Mouse (Mus musculus) midbrain, embryonic 10.5 days (tissue): Measurements from ENCODE around the gene Ttc28. TPM values are rescaled to one million over a fixed set of nuclear protein-coding genes. Genes with fewer than 3 reads are reported as not detected.

ENCODE experiments used
- DNase-seq: peaks from one replicate; pipeline ENCODE4 v3.0.0-alpha.2; 2017; ENCODE audit warnings: low spot score
- H3K27ac ChIP-seq: fragments of 300-500 bp; sonication (generic); replicated peaks from 2 replicates; pipeline ENCODE4 v1.5.1; 2016; ENCODE audit warnings: mild to moderate bottlenecking
- H3K27me3 ChIP-seq: fragments of 300-500 bp; sonication (generic); 2 replicates; pipeline ENCODE4 v1.6.1; 2016; ENCODE audit warnings: low read depth, mild to moderate bottlenecking; ENCODE audit not compliant: poor library complexity, severe bottlenecking
- H3K36me3 ChIP-seq: fragments of 300-500 bp; sonication (generic); 2 replicates; pipeline ENCODE4 v1.6.1; 2016; ENCODE audit warnings: mild to moderate bottlenecking, moderate library complexity
- H3K4me1 ChIP-seq: fragments of 300-500 bp; sonication (generic); 2 replicates; pipeline ENCODE4 v1.6.1; 2016
- H3K4me3 ChIP-seq: fragments of 300-500 bp; sonication (generic); 2 replicates; pipeline ENCODE4 v1.5.1; 2016; ENCODE audit warnings: mild to moderate bottlenecking, moderate library complexity
- H3K9me3 ChIP-seq: fragments of 300-500 bp; sonication (generic); replicated peaks from 2 replicates; pipeline ENCODE4 v1.6.1; 2016; ENCODE audit warnings: mild to moderate bottlenecking
- WGBS: fragments of 180-500 bp; shearing (Covaris S2); methylation state at CpG from one replicate; pipeline ENCODE4 v1.1.7; 2016; 5-methylcytosine and 5-hydroxymethylcytosine counted together
- polyA plus RNA-seq: library from polyadenylated mRNA; unstranded; fragments of >200 nt; fragmentation: Nextera tagmentation; extraction: Ambion mirVana; gene quantifications from 2 replicates; pipeline ENCODE4 v1.2.1, GENCODE M21; 2016

The Ttc28 gene
- polyA plus RNA-seq, 1 experiment from 2014 or later: 9.4 TPM

DNA sequence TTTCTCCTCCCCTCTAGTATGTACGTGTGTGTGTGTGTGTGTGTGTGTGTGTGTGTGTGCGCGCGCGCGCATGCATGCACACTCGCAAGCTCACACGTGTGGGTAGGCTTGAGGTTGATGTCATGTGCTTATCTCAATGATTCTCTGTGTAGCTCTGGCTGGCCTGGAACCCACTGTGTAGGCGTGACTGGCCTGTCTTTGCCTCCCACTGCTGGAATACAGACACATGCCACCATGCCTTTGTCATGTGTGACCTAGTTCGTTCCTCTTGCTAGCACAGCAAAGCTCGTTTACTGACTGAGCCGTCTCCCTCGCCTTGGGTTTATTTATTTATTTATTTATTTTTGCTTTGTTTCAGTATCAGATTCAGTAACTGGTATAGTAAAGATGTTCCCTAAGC is 145.0 kb downstream of the Ttc28 start:
- DNase-seq: no peak
- Histone ChIP-seq H3K36me3 (no peaks in the 10 kb centered on the region), H3K9me3 (no peaks in the 10 kb centered on the region), H3K27ac (peak overlapping the region; percentile 24; the same call in 1 of the 2 replicates), H3K4me3 (no peak overlapping the region), H3K27me3 (no peaks in the 10 kb centered on the region), H3K4me1 (peaks cover 65% of the 10 kb centered on the region)
- WGBS: 86% methylated on average over 13 of the region's 13 CpGs

DNA sequence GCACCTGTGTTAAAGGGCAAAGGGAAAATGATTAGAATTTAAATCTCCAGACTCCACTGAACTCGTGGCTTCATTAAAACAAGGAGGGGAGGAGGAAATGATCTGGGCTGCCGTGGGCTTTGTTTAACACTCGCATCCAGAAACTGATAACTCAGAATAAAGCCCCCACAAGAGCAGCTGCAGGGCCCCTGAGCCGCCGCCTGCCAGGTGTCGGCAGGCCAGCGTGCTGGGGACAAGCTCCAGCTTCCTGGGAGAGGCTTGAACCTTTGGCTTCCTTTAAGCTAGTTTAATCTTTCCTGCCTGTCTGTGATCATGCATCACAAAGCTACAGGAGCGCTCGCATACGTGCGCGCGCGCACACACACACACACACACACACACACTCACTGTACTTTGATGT is 145.9 kb downstream of the Ttc28 start:
- peaks cover 69% of the 10 kb centered on the region for H3K4me1 ChIP-seq

DNA sequence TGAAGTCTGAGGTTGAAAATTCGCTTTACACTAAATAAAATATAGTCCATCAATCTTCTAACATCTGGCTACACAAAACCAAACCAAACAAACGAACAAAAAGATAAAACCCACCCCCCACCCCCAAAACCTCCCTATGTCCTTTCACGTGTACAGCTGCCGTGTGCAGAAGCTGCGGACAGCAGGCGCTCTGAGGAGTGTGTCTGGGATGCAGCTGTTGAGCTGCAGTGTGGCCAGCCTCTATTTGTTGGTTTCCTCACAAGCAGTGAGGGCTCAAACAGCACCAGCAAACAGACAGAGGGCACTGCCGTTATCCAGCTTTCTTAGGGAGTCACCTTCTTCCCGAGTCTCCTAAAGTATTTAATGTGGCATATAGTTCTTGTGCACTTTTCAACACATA is 146.6 kb downstream of the Ttc28 start:
- WGBS: 70% methylated on average over 8 of the region's 8 CpGs
- no peak overlapping the region for H3K4me3 ChIP-seq
- DNase-seq: no peak
- H3K27me3 ChIP-seq: no peaks in the 10 kb centered on the region
- peak overlapping the region; percentile 53; the same call in 1 of the 2 replicates for H3K27ac ChIP-seq
- no peaks in the 10 kb centered on the region for H3K9me3 ChIP-seq
- H3K36me3 ChIP-seq: no peaks in the 10 kb centered on the region
- H3K4me1 ChIP-seq: peaks cover 69% of the 10 kb centered on the region

More for the DNA sequence above, 145.9 kb downstream of the Ttc28 start:
- Histone ChIP-seq H3K27ac (peak overlapping the region; percentile 53; the same call in 1 of the 2 replicates), H3K4me3 (no peak overlapping the region), H3K9me3 (no peaks in the 10 kb centered on the region), H3K36me3 (no peaks in the 10 kb centered on the region), H3K27me3 (no peaks in the 10 kb centered on the region)
- 58% methylated on average over 14 of the region's 14 CpGs for WGBS
- peak; percentile 19 for DNase-seq

DNA sequence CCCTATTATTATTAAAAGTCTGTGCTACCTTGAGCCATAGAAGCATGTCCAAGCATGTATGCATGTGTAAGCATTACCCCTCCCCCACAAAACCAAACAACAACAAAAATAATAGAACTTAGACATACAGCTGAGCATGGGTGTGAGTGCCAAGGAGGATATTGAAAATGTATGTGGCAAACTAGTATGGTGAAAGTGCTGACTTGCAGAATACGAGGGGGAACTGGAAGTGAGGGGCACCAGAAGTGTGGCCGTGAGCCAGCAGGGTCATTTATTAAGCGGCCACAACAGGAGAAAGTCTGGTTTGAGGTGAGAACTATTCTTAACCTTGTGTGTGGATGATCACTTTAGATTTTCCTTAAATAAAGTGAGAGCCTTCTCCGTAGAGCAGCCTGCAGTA is 148.7 kb downstream of the Ttc28 start:
- no peak for DNase-seq
- Histone ChIP-seq H3K36me3 (peaks cover 2% of the 10 kb centered on the region; the same call in 1 of the 2 replicates), H3K27me3 (no peaks in the 10 kb centered on the region), H3K9me3 (no peaks in the 10 kb centered on the region), H3K4me1 (peaks cover 63% of the 10 kb centered on the region), H3K27ac (no peak overlapping the region), H3K4me3 (no peak overlapping the region)
- WGBS: 79% methylated on average over 4 of the region's 4 CpGs

DNA sequence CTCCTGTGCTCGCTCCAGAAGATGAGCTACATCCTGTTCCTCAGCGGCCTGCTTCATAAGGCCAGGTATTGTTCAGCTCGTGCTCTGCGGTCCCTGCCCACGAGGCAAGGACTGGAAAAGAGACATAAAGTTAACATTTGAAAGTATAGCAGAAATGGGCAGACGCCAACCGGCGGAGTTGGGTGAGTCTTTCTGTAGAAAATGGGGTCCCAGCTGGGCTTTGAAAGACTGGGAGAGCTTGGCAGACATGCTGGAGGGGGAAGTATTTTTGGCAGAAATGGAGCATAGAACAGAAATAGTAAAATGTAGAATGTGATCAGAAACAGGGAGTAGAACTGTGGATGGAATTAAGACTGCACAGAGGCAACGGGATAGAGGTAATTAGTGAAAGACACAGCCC is 149.3 kb downstream of the Ttc28 start:
- Histone ChIP-seq H3K36me3 (peaks cover 4% of the 10 kb centered on the region; the same call in 1 of the 2 replicates), H3K27ac (no peak overlapping the region), H3K4me3 (no peak overlapping the region), H3K27me3 (no peaks in the 10 kb centered on the region), H3K4me1 (peaks cover 57% of the 10 kb centered on the region), H3K9me3 (no peaks in the 10 kb centered on the region)
- DNase-seq: no peak
- 89% methylated on average over 9 of the region's 9 CpGs for WGBS

DNA sequence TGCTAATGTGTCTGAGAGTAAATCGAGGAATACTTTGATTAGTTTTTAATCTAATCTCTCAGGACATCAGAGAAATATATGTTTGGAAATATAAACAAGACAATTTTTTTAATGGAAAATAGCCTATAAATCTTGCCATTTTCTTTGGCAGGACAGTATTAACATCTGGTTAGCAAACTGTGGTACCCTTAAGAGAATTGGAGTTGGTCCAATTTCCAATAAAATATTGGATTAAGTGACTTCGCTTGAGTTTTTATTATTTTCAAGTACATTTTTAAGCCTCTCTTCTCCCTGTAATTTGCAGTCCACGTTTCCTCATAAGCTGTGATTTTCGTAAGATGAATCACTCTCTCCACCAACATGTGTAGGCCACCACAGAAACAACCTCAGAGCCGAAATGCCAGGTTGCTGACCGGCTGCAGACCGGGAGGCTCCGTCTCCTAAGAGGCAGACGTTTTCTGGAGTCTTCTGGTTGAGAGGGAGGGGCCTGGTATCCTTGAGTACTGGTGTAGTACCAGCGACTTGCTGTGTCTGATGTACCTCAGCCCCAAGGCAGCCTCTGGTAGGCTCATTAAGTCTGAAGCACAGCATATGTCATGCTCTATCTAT is 153.2 kb downstream of the Ttc28 start:
- H3K4me3 ChIP-seq: no peak overlapping the region
- H3K27ac ChIP-seq: no peak overlapping the region
- H3K27me3 ChIP-seq: no peaks in the 10 kb centered on the region
- H3K4me1 ChIP-seq: peaks cover 28% of the 10 kb centered on the region
- H3K9me3 ChIP-seq: peaks cover 4% of the 10 kb centered on the region; the same call in 1 of the 2 replicates
- DNase-seq: no peak
- peaks cover 9% of the 10 kb centered on the region; the same call in 1 of the 2 replicates for H3K36me3 ChIP-seq
- WGBS: 83% methylated on average over 10 of the region's 10 CpGs

DNA sequence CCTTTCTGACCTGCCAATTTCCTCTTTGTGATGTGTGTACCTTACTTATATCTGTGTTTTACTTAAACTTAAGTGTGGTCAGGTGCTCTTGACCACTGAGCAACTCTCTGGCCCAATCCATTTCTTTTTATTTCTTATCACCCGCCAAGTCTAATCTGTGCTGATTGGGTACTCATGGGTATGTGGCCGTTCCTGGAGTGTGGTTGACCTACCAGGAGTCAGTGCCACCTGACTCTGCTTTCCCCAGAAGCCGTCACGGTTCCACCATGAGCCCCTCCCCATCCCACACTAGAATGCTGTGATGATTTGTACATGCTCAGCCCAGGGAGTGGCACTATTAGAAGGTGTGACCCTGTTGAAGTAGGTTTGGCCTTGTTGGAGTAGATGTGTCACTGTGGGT is 153.9 kb downstream of the Ttc28 start:
- WGBS: 95% methylated on average over 4 of the region's 4 CpGs
- Histone ChIP-seq H3K27ac (no peak overlapping the region), H3K4me3 (no peak overlapping the region), H3K27me3 (no peaks in the 10 kb centered on the region), H3K4me1 (peaks cover 21% of the 10 kb centered on the region), H3K9me3 (peaks cover 4% of the 10 kb centered on the region; the same call in 1 of the 2 replicates), H3K36me3 (peaks cover 9% of the 10 kb centered on the region; the same call in 1 of the 2 replicates)
- no peak for DNase-seq

DNA sequence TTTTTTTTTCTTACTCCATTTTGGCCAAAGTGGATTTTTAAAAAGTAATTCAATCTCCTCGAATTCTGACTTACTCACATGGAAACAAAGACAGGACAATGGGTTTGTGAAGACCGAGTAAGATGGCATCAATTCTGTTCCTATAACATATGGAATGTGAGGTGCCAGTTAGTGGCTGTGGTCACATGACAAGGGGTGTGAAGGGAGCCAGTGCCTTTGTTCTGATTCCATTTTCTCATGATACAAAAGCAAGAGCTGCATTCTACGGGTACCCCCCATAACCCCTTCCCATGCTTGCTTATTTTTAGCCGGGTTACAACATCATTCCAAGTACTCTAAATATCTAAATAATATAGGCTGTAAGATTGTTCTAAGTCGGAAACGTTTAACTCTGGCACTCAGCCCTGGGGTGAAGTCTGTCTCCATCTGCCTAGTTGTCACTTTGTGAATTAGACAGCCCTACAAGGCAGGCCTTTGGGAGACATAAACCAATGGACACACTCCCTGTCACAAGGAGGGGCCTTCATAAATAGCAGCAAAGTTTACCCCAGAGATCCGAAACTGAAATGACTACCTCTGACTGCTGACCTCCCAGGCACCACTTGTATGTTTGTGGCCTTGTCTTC is 157.6 kb downstream of the Ttc28 start:
- H3K27ac ChIP-seq: no peak overlapping the region

DNA sequence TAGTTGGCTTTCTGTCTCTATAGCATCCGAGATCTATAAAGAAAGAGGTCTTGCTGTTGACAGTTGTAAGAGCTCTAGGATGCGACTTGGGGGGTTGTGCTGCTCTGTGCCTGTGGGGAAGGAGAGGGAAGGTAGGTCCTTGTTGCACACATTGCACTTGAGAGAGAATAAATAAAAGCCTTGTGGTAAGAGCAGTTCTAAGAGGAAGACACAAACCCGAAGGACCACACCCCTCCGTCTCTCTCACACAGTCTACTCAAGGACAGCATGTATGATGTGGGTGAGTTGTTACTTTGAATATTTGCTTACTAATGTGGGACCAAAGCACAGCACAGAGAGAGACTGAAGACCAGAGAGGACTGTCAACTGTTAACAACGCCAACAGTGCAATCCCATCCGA is 160.2 kb downstream of the Ttc28 start:
- no peaks in the 10 kb centered on the region; the same call in 1 of the 2 replicates for H3K27me3 ChIP-seq
- WGBS: 67% methylated on average over 6 of the region's 6 CpGs
- H3K9me3 ChIP-seq: no peaks in the 10 kb centered on the region
- no peak overlapping the region for H3K4me3 ChIP-seq
- peaks cover 41% of the 10 kb centered on the region for H3K4me1 ChIP-seq
- H3K27ac ChIP-seq: no peak overlapping the region
- H3K36me3 ChIP-seq: no peaks in the 10 kb centered on the region
- DNase-seq: no peak

More for the DNA sequence above, 157.6 kb downstream of the Ttc28 start:
- peaks cover 29% of the 10 kb centered on the region for H3K4me1 ChIP-seq
- no peak overlapping the region for H3K4me3 ChIP-seq
- WGBS: 88% methylated on average over 7 of the region's 7 CpGs
- no peaks in the 10 kb centered on the region; the same call in 1 of the 2 replicates for H3K27me3 ChIP-seq
- 0 out of 2 replicates have a peak, but pooled peaks cover 6% of the 10 kb centered on the region for H3K36me3 ChIP-seq
- DNase-seq: no peak
- H3K9me3 ChIP-seq: peaks cover 4% of the 10 kb centered on the region; the same call in 1 of the 2 replicates

DNA sequence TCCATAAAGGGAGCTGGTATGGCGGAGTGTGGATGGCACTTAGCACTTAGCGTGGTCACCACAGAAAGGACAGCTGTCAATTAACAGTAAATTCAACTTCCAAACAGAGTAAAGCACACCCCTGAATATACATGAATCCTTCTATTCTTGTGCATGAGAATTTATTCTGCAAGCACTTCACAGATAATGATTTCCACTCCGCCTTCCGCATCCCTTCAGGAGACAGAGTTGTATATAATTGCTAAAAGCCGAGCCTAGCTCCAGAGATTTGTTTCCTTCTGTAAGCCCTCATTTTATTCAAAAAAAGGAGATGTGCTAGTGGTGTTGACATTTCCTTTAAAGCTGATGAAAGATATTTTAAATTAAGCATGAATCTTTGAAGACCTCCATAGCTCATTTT is 162.3 kb downstream of the Ttc28 start:
- Histone ChIP-seq H3K9me3 (no peaks in the 10 kb centered on the region), H3K4me1 (peaks cover 57% of the 10 kb centered on the region), H3K36me3 (no peaks in the 10 kb centered on the region), H3K27me3 (peaks cover 4% of the 10 kb centered on the region; the same call in 1 of the 2 replicates), H3K4me3 (no peak overlapping the region), H3K27ac (no peak overlapping the region)
- 87% methylated on average over 5 of the region's 5 CpGs for whole genome bisulfite sequencing
- DNase-seq: no peak

DNA sequence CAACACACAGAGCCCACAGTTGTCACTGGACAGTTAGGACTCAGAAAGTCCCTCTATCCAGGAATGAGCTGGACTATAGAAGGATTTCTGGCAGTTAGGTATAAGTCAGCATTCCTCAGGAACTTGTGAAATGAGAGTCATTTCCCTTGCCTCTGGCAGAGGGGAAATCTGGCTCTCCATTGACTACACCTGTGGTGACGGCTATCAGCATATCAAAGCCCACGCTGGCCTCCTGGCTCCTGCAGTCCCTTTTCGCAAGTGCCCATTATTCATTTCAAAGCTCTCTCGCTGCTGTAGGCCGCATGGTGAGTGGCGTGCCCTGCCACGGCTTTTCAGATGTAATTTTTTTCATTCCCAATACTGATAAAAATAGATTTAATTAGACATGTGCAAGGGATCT is 164.6 kb downstream of the Ttc28 start:
- peaks cover 65% of the 10 kb centered on the region for H3K4me1 ChIP-seq
- H3K27me3 ChIP-seq: peaks cover 4% of the 10 kb centered on the region; the same call in 1 of the 2 replicates
- no peak overlapping the region for H3K27ac ChIP-seq
- DNase-seq: no peak
- H3K9me3 ChIP-seq: no peaks in the 10 kb centered on the region
- H3K36me3 ChIP-seq: no peaks in the 10 kb centered on the region
- WGBS: 22% methylated on average over 7 of the region's 7 CpGs
- H3K4me3 ChIP-seq: no peak overlapping the region

DNA sequence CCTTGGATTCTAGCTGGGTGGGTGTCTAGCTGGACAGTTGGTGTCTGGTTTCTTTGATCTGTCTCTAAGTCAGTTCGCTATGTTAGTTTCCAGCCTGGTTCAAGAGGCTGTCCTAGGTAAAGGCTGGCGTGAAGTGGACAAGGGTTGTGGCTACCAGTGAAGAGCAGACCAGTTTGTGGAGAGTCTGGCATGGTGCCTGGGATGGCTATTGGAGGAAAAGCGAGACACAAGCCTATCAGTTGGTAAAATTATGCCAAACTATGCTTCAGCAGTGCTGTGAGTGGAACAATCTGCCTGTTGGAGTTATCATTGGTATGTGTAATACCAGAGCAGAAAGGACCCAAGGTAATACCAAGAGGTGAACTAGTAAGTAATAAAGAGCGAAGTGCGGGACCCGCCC is 166.8 kb downstream of the Ttc28 start:
- Histone ChIP-seq H3K36me3 (no peaks in the 10 kb centered on the region), H3K4me3 (no peak overlapping the region), H3K27me3 (peaks cover 4% of the 10 kb centered on the region; the same call in 1 of the 2 replicates), H3K27ac (no peak overlapping the region), H3K9me3 (no peaks in the 10 kb centered on the region), H3K4me1 (peaks cover 59% of the 10 kb centered on the region)
- DNase-seq: no peak
- 90% methylated on average over 6 of the region's 6 CpGs for WGBS

DNA sequence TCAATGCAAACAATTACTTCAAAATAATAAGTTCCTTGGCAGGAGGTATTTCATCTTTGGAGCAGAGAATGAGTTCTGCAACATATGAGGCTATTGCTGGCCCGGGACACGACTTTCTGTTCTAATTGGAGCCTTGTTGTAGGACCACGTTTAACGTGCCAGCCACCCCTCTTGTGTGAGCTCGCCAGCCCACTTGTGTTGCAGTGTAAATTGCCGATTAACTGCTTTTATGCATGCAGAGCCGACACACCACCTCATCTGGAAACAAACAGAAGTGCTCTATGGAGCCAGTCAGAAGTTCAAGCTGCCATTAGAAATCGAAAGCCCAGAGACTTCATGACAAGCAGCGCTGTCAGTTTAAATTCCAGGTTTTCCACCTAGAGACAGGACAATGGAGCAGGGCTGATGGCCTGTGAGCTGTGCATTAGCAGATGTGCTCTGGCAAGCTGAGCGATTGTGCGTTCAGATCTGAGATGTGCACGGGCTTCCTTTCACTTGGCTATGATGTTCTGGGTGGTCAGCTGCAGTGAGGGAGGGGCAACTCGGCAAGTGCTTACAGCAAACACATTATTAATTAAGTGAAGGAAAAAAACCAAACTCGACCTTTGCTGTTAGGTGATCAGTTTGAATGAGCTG is 167.4 kb downstream of the Ttc28 start:
- Histone ChIP-seq H3K27ac (no peak overlapping the region), H3K27me3 (peaks cover 4% of the 10 kb centered on the region; the same call in 1 of the 2 replicates), H3K36me3 (no peaks in the 10 kb centered on the region), H3K4me3 (no peak overlapping the region), H3K4me1 (peaks cover 56% of the 10 kb centered on the region), H3K9me3 (no peaks in the 10 kb centered on the region)
- DNase-seq: no peak
- 77% methylated on average over 14 of the region's 14 CpGs for WGBS
